Mouse (Mus musculus) A20 (cell line): Measurements from ENCODE around the gene Dlgap4.

Experiments
- DNase-seq: peaks from one replicate; pipeline ENCODE4 v3.0.0-alpha.2; 2011; ENCODE audit warnings: low read depth, low spot score

Dlgap4 gene

GRCm38 (mm10) chr2:156658751-156659150 is 45.2 kb downstream of the Dlgap4 start:
- peak; percentile 12 for DNase-seq

- no peak for DNase-seq
Measured at GRCm38 (mm10) chr2:156659981-156660380, 46.5 kb downstream of the Dlgap4 start.

GRCm38 (mm10) chr2:156663162-156663561 is 49.7 kb downstream of the Dlgap4 start:
- DNase-seq, result no peak

- no peak for DNase-seq
Measured at GRCm38 (mm10) chr2:156664407-156664806, 50.9 kb downstream of the Dlgap4 start.

GRCm38 (mm10) chr2:156664993-156665518 is 51.6 kb downstream of the Dlgap4 start:
- no peak for DNase-seq

- no peak for DNase-seq
Measured at GRCm38 (mm10) chr2:156665620-156666196, 52.2 kb downstream of the Dlgap4 start.

- no peak for DNase-seq
Measured at GRCm38 (mm10) chr2:156666231-156666630, 52.7 kb downstream of the Dlgap4 start.

GRCm38 (mm10) chr2:156667290-156667689 is 53.8 kb downstream of the Dlgap4 start:
- DNase-seq, result no peak

- DNase-seq, result no peak
Measured at GRCm38 (mm10) chr2:156668625-156669024, 55.1 kb downstream of the Dlgap4 start.

GRCm38 (mm10) chr2:156673307-156673706 is 59.8 kb downstream of the Dlgap4 start:
- DNase-seq, result no peak

GRCm38 (mm10) chr2:156673881-156674669 is 60.6 kb downstream of the Dlgap4 start:
- no peak for DNase-seq

GRCm38 (mm10) chr2:156676885-156677284 is 63.4 kb downstream of the Dlgap4 start:
- peak; percentile 22 for DNase-seq

GRCm38 (mm10) chr2:156678112-156678511 is 64.6 kb downstream of the Dlgap4 start:
- no peak for DNase-seq

- DNase-seq, result no peak
Measured at GRCm38 (mm10) chr2:156682965-156683364, 69.5 kb downstream of the Dlgap4 start.

- DNase-seq, result no peak
Measured at GRCm38 (mm10) chr2:156685999-156686398, 72.5 kb downstream of the Dlgap4 start.

GRCm38 (mm10) chr2:156686754-156687153 is 73.2 kb downstream of the Dlgap4 start:
- no peak for DNase-seq

GRCm38 (mm10) chr2:156688604-156689003 is 75.1 kb downstream of the Dlgap4 start:
- DNase-seq, result no peak

GRCm38 (mm10) chr2:156690833-156691232 is 77.3 kb downstream of the Dlgap4 start:
- DNase-seq, result no peak

- no peak for DNase-seq
Measured at GRCm38 (mm10) chr2:156691746-156692145, 78.2 kb downstream of the Dlgap4 start.

- no peak for DNase-seq
Measured at GRCm38 (mm10) chr2:156693241-156693807, 79.8 kb downstream of the Dlgap4 start.

- DNase-seq, result no peak
Measured at GRCm38 (mm10) chr2:156697261-156697660, 83.8 kb downstream of the Dlgap4 start.

- DNase-seq, result no peak
Measured at GRCm38 (mm10) chr2:156698168-156698567, 84.7 kb downstream of the Dlgap4 start.

- DNase-seq, result peak; percentile 79
Measured at GRCm38 (mm10) chr2:156705473-156705872, 92.0 kb downstream of the Dlgap4 start.
